Mouse (Mus musculus): ENCODE data around the gene Rapgef1. TPM values are rescaled to one million over a fixed set of nuclear protein-coding genes. Genes with fewer than 3 reads are reported as not detected.
A peak's percentile ranks its signal among the peaks of the same experiment; 100 is the strongest.

Rapgef1 gene
- polyA plus RNA-seq, 1 experiment from 2014 or later, result 24.2 TPM

- H3K9ac ChIP-seq, result no peak overlapping the region
- H3K27me3 ChIP-seq (replicated peaks), result no peaks in the 10 kb centered on the region
- no peaks in the 10 kb centered on the region for H3K36me3 ChIP-seq (replicated peaks)
- H3K4me3 ChIP-seq, result no peak overlapping the region
- no peaks in the 10 kb centered on the region for H3K9me3 ChIP-seq
- peak overlapping the region; percentile 54 for H3K27ac ChIP-seq
- 43% methylated on average over 9 of the region's 9 CpGs for WGBS
- H3K4me1 ChIP-seq, result peaks cover 47% of the 10 kb centered on the region
- peak; percentile 42 for ATAC-seq (replicated peaks)
- H3K4me2 ChIP-seq, result no peak overlapping the region
Measured at GRCm38 (mm10) chr2:29670231-29670991, 50.9 kb downstream of the Rapgef1 start.

- WGBS, result 63% methylated on average over 4 of the region's 4 CpGs
- ATAC-seq (replicated peaks), result no peak
- no peak overlapping the region for H3K4me2 ChIP-seq
- no peak overlapping the region for H3K9ac ChIP-seq
- no peak overlapping the region for H3K4me3 ChIP-seq
- H3K36me3 ChIP-seq (replicated peaks), result no peaks in the 10 kb centered on the region
- no peaks in the 10 kb centered on the region for H3K9me3 ChIP-seq
- no peak overlapping the region for H3K27ac ChIP-seq
- H3K4me1 ChIP-seq, result peaks cover 44% of the 10 kb centered on the region
- no peaks in the 10 kb centered on the region for H3K27me3 ChIP-seq (replicated peaks)
Measured at GRCm38 (mm10) chr2:29671374-29671773, 51.9 kb downstream of the Rapgef1 start.

GRCm38 (mm10) chr2:29671856-29672255, 52.3 kb downstream of the Rapgef1 start:
- no peak overlapping the region for H3K27ac ChIP-seq
- no peaks in the 10 kb centered on the region for H3K9me3 ChIP-seq
- no peaks in the 10 kb centered on the region for H3K36me3 ChIP-seq (replicated peaks)
- H3K4me3 ChIP-seq, result no peak overlapping the region
- H3K27me3 ChIP-seq (replicated peaks), result no peaks in the 10 kb centered on the region
- peaks cover 42% of the 10 kb centered on the region for H3K4me1 ChIP-seq
- no peak for ATAC-seq (replicated peaks)
- H3K9ac ChIP-seq, result no peak overlapping the region
- no peak overlapping the region for H3K4me2 ChIP-seq
- WGBS, result 75% methylated on average over 3 of the region's 3 CpGs

GRCm38 (mm10) chr2:29672746-29673536, 53.4 kb downstream of the Rapgef1 start:
- Histone ChIP-seq H3K36me3 (replicated peaks) (no peaks in the 10 kb centered on the region), H3K27me3 (replicated peaks) (no peaks in the 10 kb centered on the region), H3K4me3 (no peak overlapping the region), H3K4me2 (no peak overlapping the region), H3K9me3 (no peaks in the 10 kb centered on the region), H3K9ac (no peak overlapping the region), H3K27ac (no peak overlapping the region), H3K4me1 (peaks cover 39% of the 10 kb centered on the region)
- WGBS, result 90% methylated on average over 7 of the region's 7 CpGs
- ATAC-seq (replicated peaks), result no peak

GRCm38 (mm10) chr2:29674087-29674486, 54.6 kb downstream of the Rapgef1 start:
- H3K9me3 ChIP-seq, result no peaks in the 10 kb centered on the region
- no peaks in the 10 kb centered on the region for H3K36me3 ChIP-seq (replicated peaks)
- H3K27ac ChIP-seq, result no peak overlapping the region
- no peak overlapping the region for H3K9ac ChIP-seq
- H3K27me3 ChIP-seq (replicated peaks), result no peaks in the 10 kb centered on the region
- WGBS, result 72% methylated on average over 11 of the region's 11 CpGs
- no peak for ATAC-seq (replicated peaks)
- no peak overlapping the region for H3K4me3 ChIP-seq
- no peak overlapping the region for H3K4me2 ChIP-seq
- peaks cover 39% of the 10 kb centered on the region for H3K4me1 ChIP-seq

GRCm38 (mm10) chr2:29674545-29674944, 55.0 kb downstream of the Rapgef1 start:
- peaks cover 35% of the 10 kb centered on the region for H3K4me1 ChIP-seq
- H3K27me3 ChIP-seq (replicated peaks), result no peaks in the 10 kb centered on the region
- WGBS, result 23% methylated on average over 2 of the region's 2 CpGs
- H3K9ac ChIP-seq, result no peak overlapping the region
- no peaks in the 10 kb centered on the region for H3K9me3 ChIP-seq
- H3K27ac ChIP-seq, result no peak overlapping the region
- H3K4me3 ChIP-seq, result no peak overlapping the region
- ATAC-seq (replicated peaks), result no peak
- no peaks in the 10 kb centered on the region for H3K36me3 ChIP-seq (replicated peaks)
- H3K4me2 ChIP-seq, result no peak overlapping the region

- no peak overlapping the region for H3K27ac ChIP-seq
- ATAC-seq (replicated peaks), result no peak
- no peak overlapping the region for H3K4me3 ChIP-seq
- H3K4me2 ChIP-seq, result no peak overlapping the region
- H3K4me1 ChIP-seq, result peaks cover 22% of the 10 kb centered on the region
- H3K9me3 ChIP-seq, result no peaks in the 10 kb centered on the region
- H3K36me3 ChIP-seq (replicated peaks), result no peaks in the 10 kb centered on the region
- H3K9ac ChIP-seq, result no peak overlapping the region
- 81% methylated on average over 4 of the region's 4 CpGs for WGBS
- no peaks in the 10 kb centered on the region for H3K27me3 ChIP-seq (replicated peaks)
Measured at GRCm38 (mm10) chr2:29675846-29676245, 56.3 kb downstream of the Rapgef1 start.

GRCm38 (mm10) chr2:29676513-29676912, 57.0 kb downstream of the Rapgef1 start:
- Histone ChIP-seq H3K4me2 (no peak overlapping the region), H3K27ac (no peak overlapping the region), H3K9me3 (no peaks in the 10 kb centered on the region), H3K36me3 (replicated peaks) (no peaks in the 10 kb centered on the region), H3K4me1 (peaks cover 15% of the 10 kb centered on the region), H3K9ac (no peak overlapping the region), H3K4me3 (no peak overlapping the region), H3K27me3 (replicated peaks) (no peaks in the 10 kb centered on the region)
- 47% methylated on average over 6 of the region's 6 CpGs for WGBS
- ATAC-seq (replicated peaks), result no peak

- no peak overlapping the region for H3K27ac ChIP-seq
- no peaks in the 10 kb centered on the region for H3K9me3 ChIP-seq
- H3K4me2 ChIP-seq, result no peak overlapping the region
- H3K4me1 ChIP-seq, result peaks cover 9% of the 10 kb centered on the region; the same call in 1 of the 2 replicates
- H3K9ac ChIP-seq, result no peak overlapping the region
- no peaks in the 10 kb centered on the region for H3K36me3 ChIP-seq (replicated peaks)
- H3K4me3 ChIP-seq, result no peak overlapping the region
- no peaks in the 10 kb centered on the region for H3K27me3 ChIP-seq (replicated peaks)
- 75% methylated on average over 5 of the region's 5 CpGs for WGBS
- no peak for ATAC-seq (replicated peaks)
Measured at GRCm38 (mm10) chr2:29677842-29678241, 58.3 kb downstream of the Rapgef1 start.

GRCm38 (mm10) chr2:29678524-29678923, 59.0 kb downstream of the Rapgef1 start:
- H3K36me3 ChIP-seq (replicated peaks), result no peaks in the 10 kb centered on the region
- ATAC-seq (replicated peaks), result no peak
- peaks cover 9% of the 10 kb centered on the region; the same call in 1 of the 2 replicates for H3K4me1 ChIP-seq
- no peak overlapping the region for H3K4me2 ChIP-seq
- no peaks in the 10 kb centered on the region for H3K27me3 ChIP-seq (replicated peaks)
- 86% methylated on average over 3 of the region's 3 CpGs for WGBS
- H3K9ac ChIP-seq, result no peak overlapping the region
- no peak overlapping the region for H3K4me3 ChIP-seq
- no peaks in the 10 kb centered on the region for H3K9me3 ChIP-seq
- H3K27ac ChIP-seq, result no peak overlapping the region

GRCm38 (mm10) chr2:29679710-29680584, 60.4 kb downstream of the Rapgef1 start:
- peaks cover 3% of the 10 kb centered on the region; the same call in 1 of the 2 replicates for H3K4me1 ChIP-seq
- H3K27me3 ChIP-seq (replicated peaks), result no peaks in the 10 kb centered on the region
- H3K4me3 ChIP-seq, result no peak overlapping the region
- no peaks in the 10 kb centered on the region for H3K36me3 ChIP-seq (replicated peaks)
- no peak overlapping the region for H3K27ac ChIP-seq
- no peak overlapping the region for H3K9ac ChIP-seq
- H3K4me2 ChIP-seq, result no peak overlapping the region
- no peaks in the 10 kb centered on the region for H3K9me3 ChIP-seq
- WGBS, result 86% methylated on average over 6 of the region's 6 CpGs
- no peak for ATAC-seq (replicated peaks)
